Mouse (Mus musculus) neural tube, embryonic 11.5 days (tissue): ENCODE data around the gene Clcn1. TPM values are rescaled to one million over a fixed set of nuclear protein-coding genes. Genes with fewer than 3 reads are reported as not detected.

ENCODE experiments used
- ATAC-seq: fragments of 200-750 bp; cut with Nextera tagmentation; 2 replicates; pipeline ENCODE4 v1.8.0; 2017; ENCODE audit warnings: moderate number of reproducible peaks, mild to moderate bottlenecking, moderate TSS enrichment, moderate library complexity; ENCODE audit not compliant: insufficient read depth, low FRiP score, low TSS enrichment
- DNase-seq: peaks from one replicate; pipeline ENCODE4 v3.0.0-alpha.2; 2015; ENCODE audit warnings: low spot score
- H3K27ac ChIP-seq: fragments of 300-500 bp; sonication (generic); 2 replicates; pipeline ENCODE4 v1.5.1; 2014; ENCODE audit warnings: low read depth, mild to moderate bottlenecking, low read length
- H3K27me3 ChIP-seq: fragments of 300-500 bp; sonication (generic); 2 replicates; pipeline ENCODE4 v1.6.1; 2014; ENCODE audit warnings: mild to moderate bottlenecking, low read length, mixed read lengths; ENCODE audit not compliant: control insufficient read depth, insufficient read depth
- H3K36me3 ChIP-seq: fragments of 300-500 bp; sonication (generic); 2 replicates; pipeline ENCODE4 v1.6.1; 2014; ENCODE audit warnings: mild to moderate bottlenecking, low read length, moderate library complexity, mixed read lengths; ENCODE audit not compliant: control insufficient read depth, insufficient read depth
- H3K4me1 ChIP-seq: fragments of 300-500 bp; sonication (generic); 2 replicates; pipeline ENCODE4 v1.6.1; 2014; ENCODE audit warnings: low read length, mixed read lengths; ENCODE audit not compliant: control insufficient read depth, insufficient read depth
- H3K4me2 ChIP-seq: fragments of 300-500 bp; sonication (generic); 2 replicates; pipeline ENCODE4 v1.6.1; 2014; ENCODE audit warnings: low read depth, mild to moderate bottlenecking, moderate library complexity
- H3K4me3 ChIP-seq: fragments of 300-500 bp; sonication (generic); 2 replicates; pipeline ENCODE4 v1.5.1; 2014; ENCODE audit warnings: low read depth, low read length
- H3K9ac ChIP-seq: fragments of 300-500 bp; sonication (generic); 2 replicates; pipeline ENCODE4 v1.6.1; 2014; ENCODE audit warnings: mild to moderate bottlenecking, low read length
- H3K9me3 ChIP-seq: fragments of 300-500 bp; sonication (generic); 2 replicates; pipeline ENCODE4 v1.6.1; 2016; ENCODE audit warnings: low read length; ENCODE audit not compliant: control insufficient read depth
- WGBS: fragments of 180-500 bp; shearing (Covaris S2); extraction: QIAGEN DNeasy Blood & Tissue Kit; methylation state at CpG from one replicate; pipeline ENCODE4 v1.1.7; 2014; 5-methylcytosine and 5-hydroxymethylcytosine counted together
- polyA plus RNA-seq: library from polyadenylated mRNA; unstranded; fragments of >200 nt; fragmentation: Nextera tagmentation; extraction: Ambion mirVana; gene quantifications from 2 replicates; pipeline ENCODE4 v1.2.1, GENCODE M21; 2014

Gene Clcn1
- polyA plus RNA-seq, 1 experiment from 2014 or later, result 1.7 TPM

- H3K4me3 ChIP-seq, result no peak overlapping the region
- no peaks in the 10 kb centered on the region for H3K4me1 ChIP-seq
- H3K9me3 ChIP-seq, result no peaks in the 10 kb centered on the region
- no peak overlapping the region for H3K27ac ChIP-seq
- DNase-seq, result no peak
- no peaks in the 10 kb centered on the region for H3K27me3 ChIP-seq
- ATAC-seq, result no peak
- H3K9ac ChIP-seq, result no peak overlapping the region
- H3K4me2 ChIP-seq, result no peak overlapping the region
- H3K36me3 ChIP-seq, result no peaks in the 10 kb centered on the region; the same call in none of the 2 replicates
These were observed 1.1 kb downstream of the Clcn1 start for GRCm38 (mm10) chr6:42287562-42287961.

- 91% methylated on average over 6 of the region's 6 CpGs for WGBS
- no peak for ATAC-seq
- H3K36me3 ChIP-seq, result no peaks in the 10 kb centered on the region; the same call in none of the 2 replicates
These were observed 6.8 kb downstream of the Clcn1 start for GRCm38 (mm10) chr6:42293327-42293726.

GRCm38 (mm10) chr6:42295549-42296094 is 9.1 kb downstream of the Clcn1 start:
- no peak overlapping the region for H3K9ac ChIP-seq
- no peaks in the 10 kb centered on the region for H3K27me3 ChIP-seq
- H3K4me1 ChIP-seq, result no peaks in the 10 kb centered on the region
- H3K4me3 ChIP-seq, result no peak overlapping the region
- H3K9me3 ChIP-seq, result no peaks in the 10 kb centered on the region
- no peak overlapping the region for H3K27ac ChIP-seq
- no peak overlapping the region for H3K4me2 ChIP-seq
- no peak for DNase-seq
- 78% methylated on average over 3 of the region's 3 CpGs for WGBS
- ATAC-seq, result no peak
- no peaks in the 10 kb centered on the region; the same call in none of the 2 replicates for H3K36me3 ChIP-seq

More at GRCm38 (mm10) chr6:42293327-42293726, 6.8 kb downstream of the Clcn1 start:
- no peak overlapping the region for H3K4me3 ChIP-seq
- H3K4me1 ChIP-seq, result no peaks in the 10 kb centered on the region
- H3K9me3 ChIP-seq, result no peaks in the 10 kb centered on the region
- no peaks in the 10 kb centered on the region for H3K27me3 ChIP-seq
- H3K4me2 ChIP-seq, result no peak overlapping the region
- DNase-seq, result no peak
- no peak overlapping the region for H3K27ac ChIP-seq
- no peak overlapping the region for H3K9ac ChIP-seq

GRCm38 (mm10) chr6:42299362-42299761 is 12.9 kb downstream of the Clcn1 start:
- DNase-seq (no peak), ATAC-seq (no peak)
- no peaks in the 10 kb centered on the region for H3K9me3 ChIP-seq
- no peak overlapping the region for H3K4me2 ChIP-seq
- H3K9ac ChIP-seq, result no peak overlapping the region
- no peaks in the 10 kb centered on the region for H3K27me3 ChIP-seq
- H3K4me3 ChIP-seq, result no peak overlapping the region
- no peaks in the 10 kb centered on the region for H3K36me3 ChIP-seq
- H3K27ac ChIP-seq, result no peak overlapping the region
- 87% methylated on average over 5 of the region's 5 CpGs for WGBS
- H3K4me1 ChIP-seq, result no peaks in the 10 kb centered on the region

- H3K9me3 ChIP-seq, result no peaks in the 10 kb centered on the region
- no peak overlapping the region for H3K27ac ChIP-seq
- WGBS, result 40% methylated on average over 8 of the region's 8 CpGs
- no peaks in the 10 kb centered on the region for H3K27me3 ChIP-seq
- no peaks in the 10 kb centered on the region; the same call in 1 of the 2 replicates for H3K36me3 ChIP-seq
- no peak for DNase-seq
- no peak for ATAC-seq
- no peak overlapping the region for H3K4me2 ChIP-seq
- no peaks in the 10 kb centered on the region for H3K4me1 ChIP-seq
- H3K9ac ChIP-seq, result no peak overlapping the region
- no peak overlapping the region for H3K4me3 ChIP-seq
These were observed 23.4 kb downstream of the Clcn1 start for GRCm38 (mm10) chr6:42309816-42310378.

GRCm38 (mm10) chr6:42310427-42311053 is 24.1 kb downstream of the Clcn1 start:
- Histone ChIP-seq H3K4me2 (no peak overlapping the region), H3K36me3 (no peaks in the 10 kb centered on the region; the same call in 1 of the 2 replicates), H3K9me3 (no peaks in the 10 kb centered on the region), H3K27me3 (no peaks in the 10 kb centered on the region), H3K9ac (no peak overlapping the region), H3K4me1 (no peaks in the 10 kb centered on the region), H3K27ac (no peak overlapping the region), H3K4me3 (no peak overlapping the region)
- ATAC-seq (no peak), DNase-seq (no peak)
- WGBS, result 84% methylated on average over 2 of the region's 2 CpGs

- Histone ChIP-seq H3K4me1 (no peaks in the 10 kb centered on the region; the same call in 1 of the 2 replicates), H3K9me3 (no peaks in the 10 kb centered on the region), H3K4me2 (no peak overlapping the region), H3K27me3 (peaks cover 3% of the 10 kb centered on the region; the same call in 1 of the 2 replicates), H3K27ac (no peak overlapping the region), H3K4me3 (no peak overlapping the region), H3K9ac (no peak overlapping the region), H3K36me3 (no peaks in the 10 kb centered on the region)
- no peak for DNase-seq
- 88% methylated on average over 4 of the region's 4 CpGs for WGBS
- ATAC-seq, result no peak
These were observed 31.8 kb downstream of the Clcn1 start for GRCm38 (mm10) chr6:42318293-42318692.

GRCm38 (mm10) chr6:42323371-42324066 is 37.0 kb downstream of the Clcn1 start:
- Histone ChIP-seq H3K4me2 (peak overlapping the region; percentile 93), H3K9ac (peak overlapping the region; percentile 76), H3K36me3 (no peaks in the 10 kb centered on the region), H3K4me1 (peaks cover 2% of the 10 kb centered on the region; the same call in 1 of the 2 replicates), H3K27ac (peak overlapping the region; percentile 82), H3K27me3 (peaks cover 3% of the 10 kb centered on the region; the same call in 1 of the 2 replicates), H3K4me3 (peak overlapping the region; percentile 66), H3K9me3 (no peaks in the 10 kb centered on the region)
- ATAC-seq (peak; percentile 21; the same call in 1 of the 2 replicates), DNase-seq (no peak)
- WGBS, result 1% methylated on average over 28 of the region's 28 CpGs
